In the genomic region with DNA sequence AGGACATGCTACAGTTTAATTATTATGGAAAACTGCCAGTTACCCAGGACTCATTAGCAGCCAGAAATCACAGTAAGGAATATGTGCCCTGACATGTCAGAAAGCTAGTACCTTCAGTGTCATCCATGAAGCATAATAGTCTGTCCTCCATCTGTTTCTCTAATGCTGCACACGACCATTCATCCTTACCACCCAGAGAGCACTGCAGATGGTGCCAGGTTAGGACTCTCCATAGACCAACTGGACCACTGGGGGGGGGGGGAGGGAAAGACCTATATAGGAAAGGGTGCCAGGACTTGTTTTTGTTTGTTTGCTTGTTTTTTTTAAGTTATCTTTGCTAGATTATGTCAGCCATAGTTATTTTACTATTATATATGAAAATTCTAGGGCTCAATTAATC, we compare ENCODE assay signal across 18 mouse cellular contexts.
"Had no signal": no experiment of that assay in that cellular context is flagged by ENCODE, and none has a peak within 500 bp of the region (broad histone marks: within the 10 kb centered on the region; RNA-seq: fewer than 3 reads in every experiment).

No protein-coding gene starts in this region.

- H3K9ac ChIP-seq: lung, embryonic 14.5 days; midbrain, embryonic 12.5 days; midbrain, embryonic 15.5 days; neural tube, embryonic 13.5 days; neural tube, embryonic 15.5 days had no signal

- H3K36me3 ChIP-seq: midbrain, embryonic 10.5 days; midbrain, embryonic 12.5 days; midbrain, embryonic 15.5 days; neural tube, embryonic 13.5 days; neural tube, embryonic 15.5 days had no signal

- ATAC-seq: midbrain, embryonic 15.5 days had no signal

- H3K4me2 ChIP-seq: lung, embryonic 14.5 days; midbrain, embryonic 12.5 days; midbrain, embryonic 15.5 days; neural tube, embryonic 13.5 days; neural tube, embryonic 15.5 days had no signal

- H3K4me3 ChIP-seq: midbrain, embryonic 10.5 days; midbrain, embryonic 12.5 days; midbrain, embryonic 15.5 days; myocyte; neural tube, embryonic 13.5 days; neural tube, embryonic 15.5 days had no signal

- H3K9me3 ChIP-seq: midbrain, embryonic 15.5 days; neural tube, embryonic 13.5 days; neural tube, embryonic 15.5 days had no signal

- H3K4me1 ChIP-seq: midbrain, embryonic 10.5 days; midbrain, embryonic 12.5 days; midbrain, embryonic 15.5 days; neural tube, embryonic 13.5 days; neural tube, embryonic 15.5 days had no signal

- H3K27ac ChIP-seq: midbrain, embryonic 10.5 days; midbrain, embryonic 12.5 days; midbrain, embryonic 15.5 days; neural tube, embryonic 13.5 days; neural tube, embryonic 15.5 days had no signal

- DNase-seq: lung, adult 18-20 months; lung, embryonic 14.5 days; lung, postnatal 10 days; lung, postnatal 4 days; retina, postnatal 1 day; right cerebral cortex, adult 18-20 months; right cerebral cortex, postnatal 25 days; right cerebral cortex, postnatal 4 days; spleen, adult 18-20 months; thymus, adult 18-20 months; thymus, postnatal 14 days; thymus, postnatal 36 days had no signal

- H3K27me3 ChIP-seq: midbrain, embryonic 12.5 days; midbrain, embryonic 15.5 days; neural tube, embryonic 13.5 days; neural tube, embryonic 15.5 days had no signal
